Mouse (Mus musculus): Measurements from ENCODE around the gene Chrne. TPM values are rescaled to one million over a fixed set of nuclear protein-coding genes. Genes with fewer than 3 reads are reported as not detected.
"Not testable (repeated sequence)": the region's sequence is repeated elsewhere in the genome, so short reads cannot be mapped to it uniquely, and the experiment has no call there.

The Chrne gene
- polyA plus RNA-seq, 1 experiment from 2014 or later, result not detected

- H3K36me3 ChIP-seq (ENCODE audit: control insufficient read depth, insufficient read depth, low read length); H3K27me3 ChIP-seq (ENCODE audit: control insufficient read depth, insufficient read depth, low read length); H3K4me3 ChIP-seq (ENCODE audit: low read depth, low read length); H3K9me3 ChIP-seq (ENCODE audit: control insufficient read depth, low read depth, low read length); H3K4me2 ChIP-seq (replicated peaks; ENCODE audit: low read depth, low read length); H3K27ac ChIP-seq (ENCODE audit: low read length); H3K9ac ChIP-seq (replicated peaks; ENCODE audit: low read depth, low read length); ATAC-seq (ENCODE audit: insufficient number of reproducible peaks, insufficient read depth, low FRiP score, low read depth): not testable (repeated sequence)
- H3K4me1 ChIP-seq (ENCODE audit: control insufficient read depth, insufficient read depth, low read length), result peaks cover 17% of the 10 kb centered on the region; the same call in 1 of the 2 replicates
- 92% methylated on average over 1 of the region's 1 CpGs for WGBS
Measured at GRCm38 (mm10) chr11:70570614-70571013, 48.4 kb downstream of the Chrne start.

GRCm38 (mm10) chr11:70566586-70566985, 52.4 kb downstream of the Chrne start:
- no peaks in the 10 kb centered on the region for H3K9me3 ChIP-seq (ENCODE audit: control insufficient read depth, low read depth, low read length)
- 70% methylated on average over 7 of the region's 7 CpGs for WGBS
- H3K4me3 ChIP-seq (ENCODE audit: low read depth, low read length), result no peak overlapping the region
- no peak overlapping the region for H3K9ac ChIP-seq (replicated peaks; ENCODE audit: low read depth, low read length)
- no peak for ATAC-seq (ENCODE audit: insufficient number of reproducible peaks, insufficient read depth, low FRiP score, low read depth)
- peaks cover 13% of the 10 kb centered on the region; the same call in 1 of the 2 replicates for H3K4me1 ChIP-seq (ENCODE audit: control insufficient read depth, insufficient read depth, low read length)
- no peak overlapping the region for H3K4me2 ChIP-seq (replicated peaks; ENCODE audit: low read depth, low read length)
- no peak overlapping the region for H3K27ac ChIP-seq (ENCODE audit: low read length)
- no peaks in the 10 kb centered on the region for H3K27me3 ChIP-seq (ENCODE audit: control insufficient read depth, insufficient read depth, low read length)
- H3K36me3 ChIP-seq (ENCODE audit: control insufficient read depth, insufficient read depth, low read length), result no peaks in the 10 kb centered on the region; the same call in 1 of the 2 replicates

Other genes starting within 250 kb of the Chrne start
- 31.6 and 34.4 TPM in 2 replicates for gene Pelp1, start 209.2 kb downstream of the Chrne start, polyA plus RNA-seq (2014; fragmentation: Nextera tagmentation; extraction: Ambion mirVana)
- gene Arrb2, start 186.6 kb downstream of the Chrne start, polyA plus RNA-seq (2014; fragmentation: Nextera tagmentation; extraction: Ambion mirVana), result 15.9 and 17.2 TPM in 2 replicates
- 48.6 and 49.8 TPM in 2 replicates for gene Med11, start 167.3 kb downstream of the Chrne start, polyA plus RNA-seq (2014; fragmentation: Nextera tagmentation; extraction: Ambion mirVana)
- gene Zmynd15, start 159.8 kb downstream of the Chrne start, polyA plus RNA-seq (2014; fragmentation: Nextera tagmentation; extraction: Ambion mirVana), result 0.39 and 0.50 TPM in 2 replicates
- 7.8 and 8.6 TPM in 2 replicates for gene Cxcl16, start 159.2 kb downstream of the Chrne start, polyA plus RNA-seq (2014; fragmentation: Nextera tagmentation; extraction: Ambion mirVana)
- 38.6 and 45.2 TPM in 2 replicates for gene Tm4sf5, start 114.0 kb downstream of the Chrne start, polyA plus RNA-seq (2014; fragmentation: Nextera tagmentation; extraction: Ambion mirVana)
- gene Vmo1, start 104.6 kb downstream of the Chrne start, polyA plus RNA-seq (2014; fragmentation: Nextera tagmentation; extraction: Ambion mirVana), result 0.39 TPM in 1 of 2 replicates, not detected in the other
- 0.43 and 0.81 TPM in 2 replicates for gene Gltpd2, start 100.0 kb downstream of the Chrne start, polyA plus RNA-seq (2014; fragmentation: Nextera tagmentation; extraction: Ambion mirVana)
- gene Psmb6, start 93.8 kb downstream of the Chrne start, polyA plus RNA-seq (2014; fragmentation: Nextera tagmentation; extraction: Ambion mirVana), result 709 and 761 TPM in 2 replicates
- not detected in 2 replicates for gene Gm40193, start 86.3 kb downstream of the Chrne start, polyA plus RNA-seq (2014; fragmentation: Nextera tagmentation; extraction: Ambion mirVana)
- gene Pld2, start 79.2 kb downstream of the Chrne start, polyA plus RNA-seq (2014; fragmentation: Nextera tagmentation; extraction: Ambion mirVana), result 11.6 and 13.0 TPM in 2 replicates
- 23.0 and 23.9 TPM in 2 replicates for gene Mink1, start 56.3 kb downstream of the Chrne start, polyA plus RNA-seq (2014; fragmentation: Nextera tagmentation; extraction: Ambion mirVana)
- gene 4930544D05Rik, start 3.4 kb downstream of the Chrne start, polyA plus RNA-seq (2014; fragmentation: Nextera tagmentation; extraction: Ambion mirVana), result not detected in 2 replicates
- 0.21 and 0.22 TPM in 2 replicates for gene Gp1ba, start 19.9 kb upstream of the Chrne start, polyA plus RNA-seq (2014; fragmentation: Nextera tagmentation; extraction: Ambion mirVana)
- 118 and 120 TPM in 2 replicates for gene Rnf167, start 28.0 kb upstream of the Chrne start, polyA plus RNA-seq (2014; fragmentation: Nextera tagmentation; extraction: Ambion mirVana)
- 151 and 157 TPM in 2 replicates for gene Slc25a11, start 28.3 kb upstream of the Chrne start, polyA plus RNA-seq (2014; fragmentation: Nextera tagmentation; extraction: Ambion mirVana)
- 2,006 and 2,065 TPM in 2 replicates for gene Pfn1, start 35.4 kb upstream of the Chrne start, polyA plus RNA-seq (2014; fragmentation: Nextera tagmentation; extraction: Ambion mirVana)
- gene Eno3, start 38.0 kb upstream of the Chrne start, polyA plus RNA-seq (2014; fragmentation: Nextera tagmentation; extraction: Ambion mirVana), result 12.3 and 14.5 TPM in 2 replicates
- gene Spag7, start 50.2 kb upstream of the Chrne start, polyA plus RNA-seq (2014; fragmentation: Nextera tagmentation; extraction: Ambion mirVana), result 147 and 170 TPM in 2 replicates
- gene Camta2, start 68.9 kb upstream of the Chrne start, polyA plus RNA-seq (2014; fragmentation: Nextera tagmentation; extraction: Ambion mirVana), result 16.1 and 19.2 TPM in 2 replicates
- 1.0 and 1.9 TPM in 2 replicates for gene Inca1, start 80.9 kb upstream of the Chrne start, polyA plus RNA-seq (2014; fragmentation: Nextera tagmentation; extraction: Ambion mirVana)
- gene Kif1c, start 81.3 kb upstream of the Chrne start, polyA plus RNA-seq (2014; fragmentation: Nextera tagmentation; extraction: Ambion mirVana), result 9.0 and 11.8 TPM in 2 replicates
- gene Zfp3, start 145.0 kb upstream of the Chrne start, polyA plus RNA-seq (2014; fragmentation: Nextera tagmentation; extraction: Ambion mirVana), result 4.5 and 7.0 TPM in 2 replicates
- 0.59 and 0.87 TPM in 2 replicates for gene Scimp, start 193.4 kb upstream of the Chrne start, polyA plus RNA-seq (2014; fragmentation: Nextera tagmentation; extraction: Ambion mirVana)
- 32.5 and 33.1 TPM in 2 replicates for gene Rabep1, start 225.6 kb upstream of the Chrne start, polyA plus RNA-seq (2014; fragmentation: Nextera tagmentation; extraction: Ambion mirVana)

Data from stomach, embryonic 14.5 days (tissue).